Mouse (Mus musculus): ENCODE measurements around the gene Ccdc130.

GRCm38 (mm10) chr8:84269950-84270773 lies at the start of gene Ccdc130:
- TF ChIP-seq CTCF (IDR thresholded peaks at IDR 0.05; ENCODE audit: control insufficient read depth, insufficient read depth, low read length) (peak; percentile 19; the same call in 1 of the 2 replicates), POLR2A (IDR thresholded peaks at IDR 0.05; ENCODE audit: borderline replicate concordance, control insufficient read depth, low read depth, low read length) (peak; percentile 82; the same call in 1 of the 2 replicates)

All from bone marrow, adult 2 months (tissue).